Mouse (Mus musculus): ENCODE measurements at regions not wholly inside any gene's neighbourhood (a gene's known extent, or its start where the extent isn't known, plus 50 kb on each side); places are given as distances from the start of the nearest gene placed in this dataset.

- TF ChIP-seq POLR2A (IDR thresholded peaks at IDR 0.05; ENCODE audit: extremely low read depth, insufficient read depth, low read length), result no peak
- no peak for TF ChIP-seq CTCF (IDR thresholded peaks at IDR 0.05; ENCODE audit: extremely low read depth, insufficient read depth, low read length)
Measured at GRCm38 (mm10) chr10:91979841-91980240, 742.4 kb downstream of the Nedd1 start.

All from cortical plate, adult 2 months (tissue).